Mouse (Mus musculus): Measurements from ENCODE around the gene Pkmyt1. TPM values are rescaled to one million over a fixed set of nuclear protein-coding genes. Genes with fewer than 3 reads are reported as not detected.

The Pkmyt1 gene
- 58.5 and 61.5 TPM in 2 replicates for polyA plus RNA-seq (2012; rRNA removed; ENCODE audit: low replicate concordance)

GRCm38 (mm10) chr17:23725999-23726757 is at the start of gene Pkmyt1:
Gene Pkmyt1, plus strand, starts transcription at chr17:23726336.

GRCm38 (mm10) chr17:23677236-23677679 is 48.9 kb upstream of the Pkmyt1 start, which contains the start of gene Tnfrsf12a:
Gene Tnfrsf12a, minus strand, starts transcription at chr17:23677468.

GRCm38 (mm10) chr17:23679127-23679835 is 46.9 kb upstream of the Pkmyt1 start, which contains the start of gene Cldn6:
Gene Cldn6, plus strand, starts transcription at chr17:23679249.

GRCm38 (mm10) chr17:23683856-23684672 is 42.1 kb upstream of the Pkmyt1 start, which contains the start of gene Cldn9:
Gene Cldn9, minus strand, starts transcription at chr17:23684026.

GRCm38 (mm10) chr17:23722376-23723125 is 3.6 kb upstream of the Pkmyt1 start, which contains the start of gene 1520401A03Rik:
Gene 1520401A03Rik, minus strand, starts transcription at chr17:23722783.

GRCm38 (mm10) chr17:23740598-23741021 is 14.5 kb downstream of the Pkmyt1 start, which contains the start of gene Paqr4:
Gene Paqr4, minus strand, starts transcription at chr17:23740867.

GRCm38 (mm10) chr17:23745301-23746251 is 19.4 kb downstream of the Pkmyt1 start, which contains the start of gene Kremen2:
Gene Kremen2, minus strand, starts transcription at chr17:23745833.

GRCm38 (mm10) chr17:23771284-23772218 is 45.4 kb downstream of the Pkmyt1 start, which contains the start of gene Flywch1:
Gene Flywch1, minus strand, starts transcription at chr17:23771602.

GRCm38 (mm10) chr17:23785561-23786471 is 59.7 kb downstream of the Pkmyt1 start, which contains the start of gene Flywch2:
Gene Flywch2, minus strand, starts transcription at chr17:23786081.

Other genes starting within 250 kb of the Pkmyt1 start
- gene Vmn2r117, start 246.6 kb upstream of the Pkmyt1 start, polyA plus RNA-seq (2012; rRNA removed; ENCODE audit: low replicate concordance), result not detected in 2 replicates
- gene Zfp213, start 162.1 kb upstream of the Pkmyt1 start, polyA plus RNA-seq (2012; rRNA removed; ENCODE audit: low replicate concordance), result 12.0 and 13.1 TPM in 2 replicates
- 6.5 and 13.2 TPM in 2 replicates for gene Zfp13, start 126.8 kb upstream of the Pkmyt1 start, polyA plus RNA-seq (2012; rRNA removed; ENCODE audit: low replicate concordance)
- gene Zscan10, start 125.5 kb upstream of the Pkmyt1 start, polyA plus RNA-seq (2012; rRNA removed; ENCODE audit: low replicate concordance), result not detected in 2 replicates
- 0.81 and 1.5 TPM in 2 replicates for gene Mmp25, start 81.1 kb upstream of the Pkmyt1 start, polyA plus RNA-seq (2012; rRNA removed; ENCODE audit: low replicate concordance)
- gene Bicdl2, start 65.8 kb upstream of the Pkmyt1 start, polyA plus RNA-seq (2012; rRNA removed; ENCODE audit: low replicate concordance), result 5.3 and 6.5 TPM in 2 replicates
- gene Hcfc1r1, start 52.7 kb upstream of the Pkmyt1 start, polyA plus RNA-seq (2012; rRNA removed; ENCODE audit: low replicate concordance), result 423 and 457 TPM in 2 replicates
- gene Thoc6, start 52.5 kb upstream of the Pkmyt1 start, polyA plus RNA-seq (2012; rRNA removed; ENCODE audit: low replicate concordance), result 22.7 and 23.3 TPM in 2 replicates
- 16.8 and 17.2 TPM in 2 replicates for gene Tnfrsf12a, start 48.9 kb upstream of the Pkmyt1 start, polyA plus RNA-seq (2012; rRNA removed; ENCODE audit: low replicate concordance)
- 0.44 and 1.2 TPM in 2 replicates for gene Cldn6, start 47.1 kb upstream of the Pkmyt1 start, polyA plus RNA-seq (2012; rRNA removed; ENCODE audit: low replicate concordance)
- gene Cldn9, start 42.3 kb upstream of the Pkmyt1 start, polyA plus RNA-seq (2012; rRNA removed; ENCODE audit: low replicate concordance), result 0.14 and 0.55 TPM in 2 replicates
- gene 1520401A03Rik, start 3.6 kb upstream of the Pkmyt1 start, polyA plus RNA-seq (2012; rRNA removed; ENCODE audit: low replicate concordance), result 0.05 and 0.09 TPM in 2 replicates
- gene Paqr4, start 14.5 kb downstream of the Pkmyt1 start, polyA plus RNA-seq (2012; rRNA removed; ENCODE audit: low replicate concordance), result 144 and 151 TPM in 2 replicates
- gene Kremen2, start 19.5 kb downstream of the Pkmyt1 start, polyA plus RNA-seq (2012; rRNA removed; ENCODE audit: low replicate concordance), result 5.0 and 7.8 TPM in 2 replicates
- 15.9 and 34.2 TPM in 2 replicates for gene Flywch1, start 45.3 kb downstream of the Pkmyt1 start, polyA plus RNA-seq (2012; rRNA removed; ENCODE audit: low replicate concordance)
- gene Flywch2, start 59.7 kb downstream of the Pkmyt1 start, polyA plus RNA-seq (2012; rRNA removed; ENCODE audit: low replicate concordance), result 3.8 and 6.0 TPM in 2 replicates
- gene Srrm2, start 64.2 kb downstream of the Pkmyt1 start, polyA plus RNA-seq (2012; rRNA removed; ENCODE audit: low replicate concordance), result 340 and 451 TPM in 2 replicates
- gene Elob, start 102.8 kb downstream of the Pkmyt1 start, polyA plus RNA-seq (2012; rRNA removed; ENCODE audit: low replicate concordance), result 480 and 804 TPM in 2 replicates
- 0.11 and 1.1 TPM in 2 replicates for gene Prss33, start 109.7 kb downstream of the Pkmyt1 start, polyA plus RNA-seq (2012; rRNA removed; ENCODE audit: low replicate concordance)
- gene Prss32, start 117.5 kb downstream of the Pkmyt1 start, polyA plus RNA-seq (2012; rRNA removed; ENCODE audit: low replicate concordance), result 308 and 338 TPM in 2 replicates
- gene Prss41, start 117.8 kb downstream of the Pkmyt1 start, polyA plus RNA-seq (2012; rRNA removed; ENCODE audit: low replicate concordance), result 2.4 and 2.8 TPM in 2 replicates
- gene Prss21, start 141.7 kb downstream of the Pkmyt1 start, polyA plus RNA-seq (2012; rRNA removed; ENCODE audit: low replicate concordance), result not detected in 2 replicates
- not detected in 2 replicates for gene Dcpp1, start 154.5 kb downstream of the Pkmyt1 start, polyA plus RNA-seq (2012; rRNA removed; ENCODE audit: low replicate concordance)
- not detected in 2 replicates for gene Dcpp2, start 154.5 kb downstream of the Pkmyt1 start, polyA plus RNA-seq (2012; rRNA removed; ENCODE audit: low replicate concordance)
- not detected in 2 replicates for gene Dcpp3, start 191.1 kb downstream of the Pkmyt1 start, polyA plus RNA-seq (2012; rRNA removed; ENCODE audit: low replicate concordance)
- gene Sbp, start 215.3 kb downstream of the Pkmyt1 start, polyA plus RNA-seq (2012; rRNA removed; ENCODE audit: low replicate concordance), result not detected in 2 replicates
- not detected in 2 replicates for gene Sbpl, start 228.9 kb downstream of the Pkmyt1 start, polyA plus RNA-seq (2012; rRNA removed; ENCODE audit: low replicate concordance)